Mouse (Mus musculus): ENCODE results near the gene Olfr774.
"Not testable (repeated sequence)": the region's sequence is repeated elsewhere in the genome, so short reads cannot be mapped to it uniquely, and the experiment has no call there.

The Olfr774 gene

DNA sequence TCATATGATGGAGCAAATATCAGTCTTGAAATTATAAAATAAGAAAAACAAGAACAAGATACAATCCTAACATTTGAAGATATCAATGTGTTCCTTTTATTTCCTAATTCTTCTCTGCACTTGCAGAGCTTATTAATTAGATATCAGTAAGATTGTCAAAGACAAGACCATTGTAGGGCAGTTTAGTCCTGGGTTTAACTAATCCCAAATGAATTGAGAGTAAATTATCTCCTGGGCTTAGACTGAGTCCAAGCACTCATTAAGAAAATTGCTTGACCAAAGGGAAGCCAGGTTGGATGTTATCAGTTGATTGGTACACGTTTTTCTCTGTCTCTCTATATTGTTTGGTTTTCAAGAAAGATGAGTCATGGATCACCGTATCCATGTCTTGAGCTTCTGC, at the start of gene Olfr774:
Olfr774 (plus strand) TSS at position 301 of the 400 bp plus-strand sequence.
- no peak for DNase-seq

- DNase-seq = not testable (repeated sequence)
These were observed 48.7 kb upstream of the Olfr774 start, which contains the start of gene Olfr773 for GRCm38 (mm10) chr10:129187319-129187718. TSS of gene Olfr773 (minus strand) at chr10:129187419.

GRCm38 (mm10) chr10:129230737-129231136, 5.3 kb upstream of the Olfr774 start:
- no peak for DNase-seq

DNA sequence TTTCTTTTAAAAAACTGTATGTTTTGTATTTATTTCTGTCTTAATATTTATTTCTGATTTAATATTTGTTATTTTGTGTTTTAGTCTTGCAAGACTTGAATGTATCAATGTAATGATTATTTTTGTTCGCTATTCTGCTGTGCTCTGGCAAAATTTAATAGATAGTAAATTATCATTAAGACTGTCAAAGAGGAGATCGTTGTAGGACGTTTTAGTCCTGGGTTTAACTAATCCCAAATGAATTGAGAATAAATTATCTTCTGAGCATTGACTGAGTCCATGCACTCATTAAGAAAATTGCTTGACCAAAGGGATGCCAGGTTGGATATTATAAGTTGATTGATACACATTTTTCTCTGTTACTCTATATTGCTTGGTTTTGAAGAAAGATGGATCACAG, 12.1 kb downstream of the Olfr774 start, which contains the start of gene Olfr775:
Olfr775 (plus strand) TSS at position 301 of the 400 bp plus-strand sequence.
- no peak for DNase-seq

DNA sequence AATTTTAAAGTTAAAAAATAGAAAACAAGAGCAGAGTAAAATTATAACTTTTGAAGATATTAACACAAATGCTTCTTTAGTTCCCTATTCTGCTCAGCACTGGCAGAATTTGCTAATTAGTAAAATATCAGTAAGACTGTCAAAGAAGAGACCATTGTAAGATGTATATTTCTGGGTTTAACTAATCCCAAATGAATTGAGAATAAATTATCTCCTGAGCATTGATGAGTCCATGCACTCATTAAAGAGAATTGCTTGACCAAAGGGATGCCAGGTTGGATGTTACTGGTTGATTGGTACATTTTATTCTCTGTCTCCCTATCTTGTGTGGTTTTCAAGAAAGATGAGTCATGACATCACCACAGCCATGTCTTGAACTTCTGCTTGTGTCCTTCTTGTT, 22.8 kb downstream of the Olfr774 start, which contains the start of gene Olfr776:
Olfr776 (plus strand) TSS at position 301 of the 400 bp plus-strand sequence.
- no peak for DNase-seq

DNA sequence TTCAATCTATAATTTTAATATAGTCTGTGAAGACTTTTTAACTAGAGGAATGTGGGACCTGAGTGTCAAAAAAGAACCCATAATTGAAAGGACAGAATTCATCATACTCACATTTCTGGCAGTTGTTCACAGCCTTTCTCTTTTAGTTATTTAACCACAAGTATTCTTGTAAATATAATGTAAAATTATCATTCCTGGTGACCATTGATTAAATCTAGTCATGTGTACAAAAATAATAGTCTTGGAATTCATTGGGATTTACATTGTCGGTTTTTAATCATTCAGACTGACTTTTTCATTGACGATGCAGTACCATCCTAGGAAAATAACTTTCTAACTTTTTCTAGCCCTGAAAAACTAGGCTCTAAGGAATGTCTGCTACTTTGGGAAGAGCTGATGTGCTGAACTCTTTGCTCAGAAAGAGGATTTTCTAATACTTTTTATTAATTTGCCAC, 35.1 kb downstream of the Olfr774 start, which contains the start of gene Olfr777:
Olfr777 (minus strand) TSS at position 405 of the 455 bp plus-strand sequence.
- DNase-seq = no peak
